In the genomic region with DNA sequence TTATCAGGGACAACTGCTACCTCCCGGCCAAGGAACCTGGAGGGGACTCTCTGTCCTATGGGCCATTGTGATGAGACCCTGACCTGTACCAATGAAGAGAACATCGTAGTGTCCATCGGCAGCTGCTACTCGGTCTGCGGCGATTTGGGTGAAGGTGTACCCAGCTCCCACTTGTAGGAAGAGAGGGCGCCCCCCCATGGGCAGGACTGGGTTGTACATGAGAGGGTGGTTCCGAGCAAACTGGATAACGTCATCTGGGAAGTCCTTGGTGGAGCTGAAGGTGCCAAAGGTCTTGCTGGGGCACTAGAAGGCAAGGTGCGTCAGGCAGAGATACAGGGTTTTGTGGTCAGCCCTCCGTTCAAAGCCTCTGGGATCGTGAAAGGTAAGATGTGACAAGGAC, we compare ENCODE assay signal across 11 mouse cellular contexts. TPM values are rescaled to one million over a fixed set of nuclear protein-coding genes. Genes with fewer than 3 reads are reported as not detected.
DNase-seq lines count a peak whose midpoint lies in the region; ATAC-seq and TF ChIP-seq lines count a peak whose summit lies in the region.
"Had no signal": no experiment of that assay in that cellular context is flagged by ENCODE, and none has a peak within 500 bp of the region (broad histone marks: within the 10 kb centered on the region; RNA-seq: fewer than 3 reads in every experiment).

No protein-coding gene starts in this region.

- 0 out of 2 replicates have a peak, but pooled peaks have one; percentile 16 for ATAC-seq in liver, postnatal 0 days
- no peak for ATAC-seq in G1E (ENCODE audit: extremely low read depth, insufficient number of reproducible peaks, low FRiP score, poor library complexity, severe bottlenecking)

- peaks cover 10% of the 10 kb centered on the region for H3K4me1 ChIP-seq in heart, adult 2 months (ENCODE audit: control insufficient read depth, insufficient read depth, low read length)
- H3K4me1 ChIP-seq in heart, embryonic 10.5 days, result peaks cover 62% of the 10 kb centered on the region
- peaks cover 15% of the 10 kb centered on the region for H3K4me1 ChIP-seq in liver, postnatal 0 days (ENCODE audit: insufficient read depth)
- H3K4me1 ChIP-seq in G1E (ENCODE audit: insufficient read depth, low read depth, low read length), result peaks cover 48% of the 10 kb centered on the region

- no peak overlapping the region for H3K4me3 ChIP-seq in heart, adult 2 months
- no peak overlapping the region for H3K4me3 ChIP-seq in heart, embryonic 10.5 days
- H3K4me3 ChIP-seq in liver, postnatal 0 days (ENCODE audit: low read depth, low read length), result no peak overlapping the region
- no peak overlapping the region for H3K4me3 ChIP-seq in G1E (ENCODE audit: low read depth, low read length)

- no peak for DNase-seq in heart, adult 2 months
- no peak for DNase-seq in heart, embryonic 10.5 days (ENCODE audit: low spot score)
- no peak for DNase-seq in liver, postnatal 0 days
- DNase-seq in liver (no peak), G1E (ENCODE audit: low spot score) (no peak)
- peak; percentile 47 to 53 for DNase-seq in kidney, postnatal 4 days
- DNase-seq in retina, embryonic 14.5 days (ENCODE audit: low spot score), result no peak
- DNase-seq: adrenal gland, adult 2 months; left cerebral cortex, postnatal 4 days; midbrain, embryonic 14.5 days had no signal

- no peak overlapping the region for H3K9ac ChIP-seq in heart, adult 2 months (ENCODE audit: low read depth, low read length)
- H3K9ac ChIP-seq in liver, postnatal 0 days (replicated peaks), result no peak overlapping the region

- 76% methylated on average over 12 of the region's 12 CpGs for WGBS in heart, adult 2 months
- 72% methylated on average over 12 of the region's 12 CpGs for WGBS in heart, embryonic 10.5 days
- WGBS in liver, postnatal 0 days (ENCODE audit: insufficient replicate concordance), result 68% methylated on average over 12 of the region's 12 CpGs

- no peaks in the 10 kb centered on the region for H3K79me2 ChIP-seq in heart, adult 2 months (replicated peaks; ENCODE audit: control insufficient read depth, insufficient read depth, low read length)

- TF ChIP-seq POLR2A in heart, adult 2 months (IDR thresholded peaks at IDR 0.05; ENCODE audit: insufficient read depth, low read depth, low read length), result no peak

- H3K27me3 ChIP-seq in heart, adult 2 months (ENCODE audit: control insufficient read depth, insufficient read depth, low read length), result no peaks in the 10 kb centered on the region
- peaks cover 69% of the 10 kb centered on the region for H3K27me3 ChIP-seq in heart, embryonic 10.5 days (ENCODE audit: insufficient read depth, poor library complexity, severe bottlenecking)
- H3K27me3 ChIP-seq in liver, postnatal 0 days (ENCODE audit: insufficient read depth, low read length), result no peaks in the 10 kb centered on the region
- H3K27me3 ChIP-seq in G1E (ENCODE audit: insufficient read depth, low read length), result peaks cover 71% of the 10 kb centered on the region

- H3K9me3 ChIP-seq in heart, embryonic 10.5 days, result no peaks in the 10 kb centered on the region
- H3K9me3 ChIP-seq in liver, postnatal 0 days (ENCODE audit: low read length), result no peaks in the 10 kb centered on the region
- H3K9me3 ChIP-seq in G1E (replicated peaks), result no peaks in the 10 kb centered on the region

- H3K36me3 ChIP-seq in heart, adult 2 months (ENCODE audit: control insufficient read depth, insufficient read depth, low read length), result no peaks in the 10 kb centered on the region
- peaks cover 8% of the 10 kb centered on the region; the same call in 1 of the 2 replicates for H3K36me3 ChIP-seq in heart, embryonic 10.5 days
- no peaks in the 10 kb centered on the region for H3K36me3 ChIP-seq in liver, postnatal 0 days (replicated peaks; ENCODE audit: insufficient read depth, low read length)
- peaks cover 7% of the 10 kb centered on the region for H3K36me3 ChIP-seq in G1E (replicated peaks)

- peak; percentile 40 for TF ChIP-seq CTCF in heart, adult 2 months (IDR thresholded peaks at IDR 0.05)
- TF ChIP-seq CTCF in liver, postnatal 0 days (IDR thresholded peaks at IDR 0.05; ENCODE audit: low read depth), result peak; percentile 48
- 0 out of 2 replicates have a peak, but pooled peaks have one; percentile 2 for TF ChIP-seq CTCF in G1E (IDR thresholded peaks at IDR 0.05; ENCODE audit: low read depth, low read length)

- H3K27ac ChIP-seq in heart, adult 2 months, result no peak overlapping the region
- no peak overlapping the region for H3K27ac ChIP-seq in heart, embryonic 10.5 days
- no peak overlapping the region for H3K27ac ChIP-seq in liver, postnatal 0 days (ENCODE audit: low read depth)

- intact Hi-C loops in heart, adult 2 months (cut with DNase I), result loop anchor here (5.0 kb wide), 1 partner anchor 137 kb away; no protein-coding TSS in a partner anchor

- H3K4me2 ChIP-seq in liver, postnatal 0 days (ENCODE audit: low read depth, low read length), result no peak overlapping the region
- H3K4me2 ChIP-seq: heart, embryonic 11.5 days had no signal

- TF ChIP-seq EP300 in heart, adult 2 months (IDR thresholded peaks at IDR 0.05; ENCODE audit: insufficient read depth, low read depth, low read length), result no peak
- TF ChIP-seq EP300 in liver, postnatal 0 days (IDR thresholded peaks at IDR 0.05; ENCODE audit: low read depth), result no peak

RNA-seq across cellular contexts. Expression of a gene that starts 8.3 kb away (rescaled TPM):
- 10 to 100 TPM; 19.9 to 24.2 TPM for total RNA-seq in heart, adult 2 months (2021)
- polyA plus RNA-seq in heart, adult 2 months (2012; rRNA removed), result 33.7 and 39.1 TPM in 2 replicates
- 4.9 and 8.2 TPM in 2 replicates for polyA plus RNA-seq in heart, embryonic 10.5 days (2016; fragmentation: Nextera tagmentation; extraction: Ambion mirVana)
- 0.41 and 0.56 TPM in 2 replicates for polyA plus RNA-seq in liver, postnatal 0 days (2015; fragmentation: Nextera tagmentation; extraction: Ambion mirVana)
- total RNA-seq in G1E (2014; fragmentation: Nextera tagmentation) (not detected in 2 replicates), G1E (2017) (0.27 TPM in 1 of 2 replicates, not detected in the other)
- not detected in 2 replicates for polyA plus RNA-seq in G1E (2012)

RNA-seq across cellular contexts. Expression of a gene that starts 13.3 kb away (rescaled TPM):
- total RNA-seq in heart, adult 2 months (2021), result 10 to 100 TPM; 39.9 to 51.4 TPM
- polyA plus RNA-seq in heart, adult 2 months (2012; rRNA removed), result 43.7 and 54.5 TPM in 2 replicates
- polyA plus RNA-seq in heart, embryonic 10.5 days (2016; fragmentation: Nextera tagmentation; extraction: Ambion mirVana), result 58.0 and 62.8 TPM in 2 replicates
- polyA plus RNA-seq in liver, postnatal 0 days (2015; fragmentation: Nextera tagmentation; extraction: Ambion mirVana), result 63.6 and 68.0 TPM in 2 replicates
- total RNA-seq in G1E (2014; fragmentation: Nextera tagmentation) (178 and 183 TPM in 2 replicates), G1E (2017) (76.0 and 76.7 TPM in 2 replicates)
- polyA plus RNA-seq in G1E (2012), result 153 and 156 TPM in 2 replicates

RNA-seq across cellular contexts. Expression of a gene that starts 20.1 kb away (rescaled TPM):
- under 1 TPM; 0.29 to 0.34 TPM for total RNA-seq in heart, adult 2 months (2021)
- 0.26 and 0.31 TPM in 2 replicates for polyA plus RNA-seq in heart, adult 2 months (2012; rRNA removed)
- 0.36 and 0.70 TPM in 2 replicates for polyA plus RNA-seq in heart, embryonic 10.5 days (2016; fragmentation: Nextera tagmentation; extraction: Ambion mirVana)
- 0.65 and 0.86 TPM in 2 replicates for polyA plus RNA-seq in liver, postnatal 0 days (2015; fragmentation: Nextera tagmentation; extraction: Ambion mirVana)
- total RNA-seq in G1E (2014; fragmentation: Nextera tagmentation) (4.6 and 7.7 TPM in 2 replicates), G1E (2017) (1.1 and 1.4 TPM in 2 replicates)
- polyA plus RNA-seq in G1E (2012), result 0.29 and 0.53 TPM in 2 replicates

RNA-seq across cellular contexts. Expression of a gene that starts 22.1 kb away (rescaled TPM):
- 10 to 100 TPM; 14.9 to 17.4 TPM for total RNA-seq in heart, adult 2 months (2021)
- 30.0 and 45.4 TPM in 2 replicates for polyA plus RNA-seq in heart, adult 2 months (2012; rRNA removed)
- polyA plus RNA-seq in heart, embryonic 10.5 days (2016; fragmentation: Nextera tagmentation; extraction: Ambion mirVana), result 14.8 and 15.3 TPM in 2 replicates
- 10.4 and 11.6 TPM in 2 replicates for polyA plus RNA-seq in liver, postnatal 0 days (2015; fragmentation: Nextera tagmentation; extraction: Ambion mirVana)
- total RNA-seq in G1E (2014; fragmentation: Nextera tagmentation), result 17.1 and 17.4 TPM in 2 replicates
- 13.1 and 14.6 TPM in 2 replicates for total RNA-seq in G1E (2017)
- 53.5 and 53.8 TPM in 2 replicates for polyA plus RNA-seq in G1E (2012)

RNA-seq across cellular contexts. Expression of a gene that starts 24.0 kb away (rescaled TPM):
- 1 to 10 TPM; 5.1 to 5.9 TPM for total RNA-seq in heart, adult 2 months (2021)
- polyA plus RNA-seq in heart, adult 2 months (2012; rRNA removed), result 6.9 and 8.2 TPM in 2 replicates
- 4.9 and 6.8 TPM in 2 replicates for polyA plus RNA-seq in heart, embryonic 10.5 days (2016; fragmentation: Nextera tagmentation; extraction: Ambion mirVana)
- 2.5 and 3.3 TPM in 2 replicates for polyA plus RNA-seq in liver, postnatal 0 days (2015; fragmentation: Nextera tagmentation; extraction: Ambion mirVana)
- total RNA-seq in G1E (2014; fragmentation: Nextera tagmentation) (6.6 and 7.3 TPM in 2 replicates), G1E (2017) (1.9 and 2.3 TPM in 2 replicates)
- polyA plus RNA-seq in G1E (2012), result 1.4 and 2.2 TPM in 2 replicates

Comparison
In these comparisons a context has a peak if more than half of its experiments do, and no peak if none do; other contexts are left out.
1. DNase-seq: peak in kidney, postnatal 4 days (2 of 2); none in heart, adult 2 months (0 of 2), heart, embryonic 10.5 days (single experiment), liver, postnatal 0 days (single experiment), liver (single experiment), G1E (single experiment) and retina, embryonic 14.5 days (single experiment).
2. Peak in every context shown above with its lines, with median percentiles within 50 percentile points of each other: CTCF ChIP-seq.